ENCODE assay signal across 9 mouse cellular contexts in the genomic region with DNA sequence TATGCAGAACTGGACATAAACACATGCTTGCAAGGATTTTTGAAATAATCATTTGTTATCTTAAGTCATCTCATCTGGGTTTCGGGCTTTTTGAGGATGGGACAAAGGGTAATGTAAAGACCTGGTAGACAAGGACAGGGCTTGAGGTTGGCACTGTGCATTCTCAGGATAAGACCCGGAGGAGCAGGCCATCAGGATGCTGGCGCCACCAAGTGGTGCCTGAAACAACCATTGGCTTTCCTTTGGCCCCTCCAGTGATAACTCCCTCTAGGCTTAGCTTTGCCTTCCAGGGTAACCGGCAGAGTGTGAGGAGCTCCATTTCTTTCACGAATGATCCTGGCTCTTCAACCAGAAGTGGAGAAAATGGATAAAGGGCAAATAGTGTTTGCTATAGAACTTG. TPM values are rescaled to one million over a fixed set of nuclear protein-coding genes. Genes with fewer than 3 reads are reported as not detected.
A peak's percentile ranks its signal among the peaks of the same experiment; 100 is the strongest.
DNase-seq lines count a peak whose midpoint lies in the region; TF ChIP-seq lines count a peak whose summit lies in the region.
"Had no signal": no experiment of that assay in that cellular context is flagged by ENCODE, and none has a peak within 500 bp of the region (broad histone marks: within the 10 kb centered on the region; RNA-seq: fewer than 3 reads in every experiment).

No protein-coding gene starts in this region.

- TF ChIP-seq RAD21 in MEL (IDR thresholded peaks at IDR 0.05; ENCODE audit: low read depth, low read length), result peak; percentile 20

- no peak overlapping the region for H3K27ac ChIP-seq in MEL (ENCODE audit: control insufficient read depth, low read depth, low read length)
- H3K27ac ChIP-seq: embryonic facial prominence, embryonic 12.5 days; neural tube, embryonic 12.5 days had no signal

- no peak overlapping the region for H3K9ac ChIP-seq in MEL (ENCODE audit: control insufficient read depth, low read depth, low read length, poor library complexity, severe bottlenecking)
- H3K9ac ChIP-seq: embryonic facial prominence, embryonic 12.5 days; neural tube, embryonic 12.5 days had no signal

- H3K4me1 ChIP-seq in MEL (ENCODE audit: control insufficient read depth in 1 of 2, insufficient read depth in 2 of 2, low read length in 2 of 2), result no peaks in the 10 kb centered on the region

- TF ChIP-seq EP300 in MEL (IDR thresholded peaks at IDR 0.05; ENCODE audit: low read depth in 1 of 2, low read length in 2 of 2), result no peak

- no peaks in the 10 kb centered on the region for H3K27me3 ChIP-seq in MEL (ENCODE audit: control insufficient read depth in 1 of 2, insufficient read depth in 2 of 2, low read length in 2 of 2)
- H3K27me3 ChIP-seq: embryonic facial prominence, embryonic 12.5 days; neural tube, embryonic 12.5 days had no signal

- peak in 2 of 3 experiments; percentile 34 to 35; a peak in 5 of 6 replicates for TF ChIP-seq CTCF in MEL (IDR thresholded peaks at IDR 0.05 in 2 of 3, conservative IDR thresholded peaks at IDR 0.05 in 1 of 3; ENCODE audit: control insufficient read depth in 1 of 3, insufficient read depth in 1 of 3, low read depth in 2 of 3, low read length in 3 of 3, poor library complexity in 1 of 3, severe bottlenecking in 1 of 3)

- TF ChIP-seq POLR2A in MEL (IDR thresholded peaks at IDR 0.05; ENCODE audit: control insufficient read depth in 1 of 2, insufficient read depth in 1 of 2, low read depth in 1 of 2, low read length in 2 of 2, poor library complexity in 1 of 2), result no peak

- peak; percentile 19 for DNase-seq in layer of hippocampus, adult 11-12 months (ENCODE audit: low spot score)
- no peak for DNase-seq in layer of hippocampus, postnatal 14 days (ENCODE audit: low spot score in 2 of 2)
- DNase-seq in MEL (ENCODE audit: low read depth, low spot score), result no peak
- DNase-seq in adrenal gland, adult 8-10 months, result peak; percentile 4
- DNase-seq in kidney, postnatal 25 days, result peak; percentile 53 to 58
- DNase-seq in right cerebral cortex, adult 2 months (ENCODE audit: low spot score in 2 of 2), result peak; percentile 7 to 17
- no peak for DNase-seq in yolk sac, embryonic 10.5 days (ENCODE audit: low spot score)

- no peaks in the 10 kb centered on the region for H3K79me2 ChIP-seq in MEL (ENCODE audit: control insufficient read depth, insufficient read depth, low read length, poor library complexity)

- no peaks in the 10 kb centered on the region for H3K9me3 ChIP-seq in MEL (replicated peaks; ENCODE audit: insufficient read depth, low read length)
- H3K9me3 ChIP-seq: embryonic facial prominence, embryonic 12.5 days; neural tube, embryonic 12.5 days had no signal

- H3K36me3 ChIP-seq in MEL (ENCODE audit: control insufficient read depth in 1 of 2, insufficient read depth in 2 of 2, low read length in 2 of 2), result 0 out of 4 replicates have a peak, but pooled peaks cover 0 to 2% of the 10 kb centered on the region in 2 experiments
- H3K36me3 ChIP-seq: embryonic facial prominence, embryonic 12.5 days; neural tube, embryonic 12.5 days had no signal

- H3K4me3 ChIP-seq in MEL (ENCODE audit: control insufficient read depth in 1 of 2, insufficient read depth in 1 of 2, low read depth in 2 of 2, low read length in 2 of 2), result no peak overlapping the region
- H3K4me3 ChIP-seq: embryonic facial prominence, embryonic 12.5 days; neural tube, embryonic 12.5 days had no signal

TF ChIP-seq in MEL, 35 proteins besides CTCF, POLR2A, EP300 and RAD21:
- TF ChIP-seq SMC3 (IDR thresholded peaks at IDR 0.05; ENCODE audit: low read depth, low read length) (peak; percentile 28), ZNF384 (IDR thresholded peaks at IDR 0.05; ENCODE audit: low read depth, low read length) (no peak)

RNA-seq across cellular contexts. Expression of gene Tspan8, which starts 38.0 kb away (rescaled TPM):
- under 1 TPM in 1 of 2 experiments, not detected in 1; 0.81 TPM for total RNA-seq in layer of hippocampus, postnatal 14 days (2021)
- total RNA-seq in MEL (2012; rRNA removed), result 6.4 and 6.6 TPM in 2 replicates
- 10 to 100 TPM in 1 of 2 experiments, not detected in 1; 16.9 TPM for polyA plus RNA-seq in MEL (2012; ENCODE audit: insufficient read depth in 1 of 2, insufficient read length in 2 of 2, low read depth in 1 of 2, low replicate concordance in 2 of 2, missing spikeins in 1 of 2)
- total RNA-seq in adrenal gland, adult 8-10 months (2022), result 1 to 10 TPM; 1.1 to 3.4 (median 1.4) TPM

Comparison
In these comparisons a context has a peak if more than half of its experiments do, and no peak if none do; other contexts are left out.
1. DNase-seq: peak in layer of hippocampus, adult 11-12 months (single experiment), adrenal gland, adult 8-10 months (single experiment), kidney, postnatal 25 days (2 of 2) and right cerebral cortex, adult 2 months (2 of 2); none in layer of hippocampus, postnatal 14 days (0 of 2), MEL (single experiment) and yolk sac, embryonic 10.5 days (single experiment).